Mouse (Mus musculus) hindbrain, embryonic 13.5 days (tissue): ENCODE measurements at regions not wholly inside any gene's neighbourhood (a gene's known extent, or its start where the extent isn't known, plus 50 kb on each side); places are given as distances from the start of the nearest gene placed in this dataset.

Source experiments
- ATAC-seq: fragments of 200-750 bp; cut with Nextera tagmentation; 2 replicates; pipeline ENCODE4 v1.8.0; 2017; ENCODE audit warnings: moderate TSS enrichment; ENCODE audit not compliant: low FRiP score
- H3K27ac ChIP-seq: fragments of 300-500 bp; sonication (generic); 2 replicates; pipeline ENCODE4 v1.5.1; 2015; ENCODE audit warnings: inconsistent platforms, mild to moderate bottlenecking, moderate library complexity
- H3K27me3 ChIP-seq: fragments of 300-500 bp; sonication (generic); 2 replicates; pipeline ENCODE4 v1.6.1; 2015; ENCODE audit warnings: mild to moderate bottlenecking, inconsistent platforms
- H3K36me3 ChIP-seq: fragments of 300-500 bp; sonication (generic); 2 replicates; pipeline ENCODE4 v1.6.1; 2015; ENCODE audit warnings: mild to moderate bottlenecking, inconsistent platforms
- H3K4me1 ChIP-seq: fragments of 300-500 bp; sonication (generic); replicated peaks from 2 replicates; pipeline ENCODE4 v1.6.1; 2015; ENCODE audit warnings: inconsistent platforms
- H3K4me2 ChIP-seq: fragments of 300-500 bp; sonication (generic); 2 replicates; pipeline ENCODE4 v1.6.1; 2015; ENCODE audit warnings: inconsistent platforms, mild to moderate bottlenecking, moderate library complexity
- H3K4me3 ChIP-seq: fragments of 300-500 bp; sonication (generic); 2 replicates; pipeline ENCODE4 v1.5.1; 2015; ENCODE audit warnings: mild to moderate bottlenecking, inconsistent platforms
- H3K9ac ChIP-seq: fragments of 300-500 bp; sonication (generic); 2 replicates; pipeline ENCODE4 v1.6.1; 2015; ENCODE audit warnings: mild to moderate bottlenecking, inconsistent platforms
- H3K9me3 ChIP-seq: fragments of 300-500 bp; sonication (generic); 2 replicates; pipeline ENCODE4 v1.6.1; 2016; ENCODE audit warnings: inconsistent platforms
- WGBS: fragments of 180-500 bp; shearing (Covaris S2); methylation state at CpG from one replicate; pipeline ENCODE4 v1.1.7; 2015; 5-methylcytosine and 5-hydroxymethylcytosine counted together

DNA sequence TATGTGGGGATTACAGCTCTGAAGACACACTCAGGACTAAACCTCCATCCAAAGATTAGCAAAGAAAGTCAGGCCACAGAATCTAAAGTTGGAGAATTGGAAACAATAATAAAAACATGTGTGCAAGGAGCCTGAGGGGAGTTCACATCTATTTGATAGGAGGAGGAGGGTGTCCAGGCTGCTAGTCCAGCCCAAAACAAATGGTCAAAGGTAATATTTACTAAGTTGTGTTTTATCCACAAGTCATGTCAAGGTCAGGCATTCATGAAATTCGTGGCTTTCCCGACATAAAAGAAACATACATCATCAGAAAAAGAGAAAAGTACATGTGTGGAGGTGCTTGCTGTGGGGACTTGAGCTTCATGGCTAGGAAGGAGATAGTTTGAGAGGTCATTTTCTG, 56.2 kb upstream of the Zranb2 start:
- H3K4me1 ChIP-seq = no peaks in the 10 kb centered on the region
- no peak overlapping the region for H3K27ac ChIP-seq
- H3K4me3 ChIP-seq = no peak overlapping the region
- no peaks in the 10 kb centered on the region for H3K36me3 ChIP-seq
- no peak overlapping the region for H3K9ac ChIP-seq
- no peaks in the 10 kb centered on the region for H3K9me3 ChIP-seq
- 83% methylated on average over 2 of the region's 2 CpGs for WGBS
- no peaks in the 10 kb centered on the region for H3K27me3 ChIP-seq
- ATAC-seq = no peak
- H3K4me2 ChIP-seq = no peak overlapping the region
